Comparison of ENCODE assay signal across 11 mouse cellular contexts in genomic region chr2:93457426-93458130, GRCm38 (mm10). TPM values are rescaled to one million over a fixed set of nuclear protein-coding genes. Genes with fewer than 3 reads are reported as not detected.
A peak's percentile ranks its signal among the peaks of the same experiment; 100 is the strongest.
DNase-seq lines count a peak whose midpoint lies in the region; ATAC-seq and TF ChIP-seq lines count a peak whose summit lies in the region.
"Had no signal": no experiment of that assay in that cellular context is flagged by ENCODE, and none has a peak within 500 bp of the region (broad histone marks: within the 10 kb centered on the region; RNA-seq: fewer than 3 reads in every experiment).

No protein-coding gene starts in this region.

- no peaks in the 10 kb centered on the region for H3K36me3 ChIP-seq in hindbrain, postnatal 0 days (ENCODE audit: insufficient read depth, low read length)
- no peaks in the 10 kb centered on the region for H3K36me3 ChIP-seq in hindbrain, embryonic 11.5 days (ENCODE audit: control insufficient read depth, insufficient read depth, low read length)
- H3K36me3 ChIP-seq in MEL (ENCODE audit: control insufficient read depth in 1 of 2, insufficient read depth in 2 of 2, low read length in 2 of 2): peaks cover 0 to 22% of the 10 kb centered on the region in 2 experiments; a peak in 3 of 4 replicates
- no peaks in the 10 kb centered on the region for H3K36me3 ChIP-seq in heart, adult 2 months (ENCODE audit: control insufficient read depth, insufficient read depth, low read length)
- peaks cover 12% of the 10 kb centered on the region for H3K36me3 ChIP-seq in liver, embryonic 14.5 days (replicated peaks; ENCODE audit: control insufficient read depth, insufficient read depth, low read depth)
- H3K36me3 ChIP-seq: G1E; limb, embryonic 13.5 days had no signal

- TF ChIP-seq CTCF in hindbrain, postnatal 0 days (IDR thresholded peaks at IDR 0.05; ENCODE audit: low read depth): no peak
- TF ChIP-seq CTCF in MEL (IDR thresholded peaks at IDR 0.05 in 2 of 3, conservative IDR thresholded peaks at IDR 0.05 in 1 of 3; ENCODE audit: control insufficient read depth in 1 of 3, insufficient read depth in 1 of 3, low read depth in 2 of 3, low read length in 3 of 3, poor library complexity in 1 of 3, severe bottlenecking in 1 of 3): no peak
- no peak for TF ChIP-seq CTCF in heart, adult 2 months (IDR thresholded peaks at IDR 0.05)
- TF ChIP-seq CTCF in liver, embryonic 14.5 days (IDR thresholded peaks at IDR 0.05; ENCODE audit: low read depth): no peak

- H3K9ac ChIP-seq in hindbrain, postnatal 0 days (replicated peaks; ENCODE audit: low read length): no peak overlapping the region
- no peak overlapping the region for H3K9ac ChIP-seq in hindbrain, embryonic 11.5 days (ENCODE audit: low read depth, low read length)
- no peak overlapping the region for H3K9ac ChIP-seq in MEL (ENCODE audit: control insufficient read depth, low read depth, low read length, poor library complexity, severe bottlenecking)
- H3K9ac ChIP-seq in heart, adult 2 months (ENCODE audit: low read depth, low read length): no peak overlapping the region
- H3K9ac ChIP-seq in liver, embryonic 14.5 days (replicated peaks): peak overlapping the region; percentile 53
- H3K9ac ChIP-seq: limb, embryonic 13.5 days had no signal

- no peak for TF ChIP-seq EP300 in MEL (IDR thresholded peaks at IDR 0.05; ENCODE audit: low read depth in 1 of 2, low read length in 2 of 2)
- no peak for TF ChIP-seq EP300 in heart, adult 2 months (IDR thresholded peaks at IDR 0.05; ENCODE audit: insufficient read depth, low read depth, low read length)
- TF ChIP-seq EP300 in liver, embryonic 14.5 days (IDR thresholded peaks at IDR 0.05; ENCODE audit: low read depth): no peak

- H3K4me2 ChIP-seq in hindbrain, postnatal 0 days (ENCODE audit: low read depth, low read length): no peak overlapping the region
- no peak overlapping the region for H3K4me2 ChIP-seq in hindbrain, embryonic 11.5 days (replicated peaks; ENCODE audit: low read depth, low read length)
- peak overlapping the region; percentile 84 for H3K4me2 ChIP-seq in liver, embryonic 14.5 days (ENCODE audit: low read depth)
- H3K4me2 ChIP-seq: limb, embryonic 13.5 days had no signal

- H3K4me1 ChIP-seq in hindbrain, postnatal 0 days (ENCODE audit: insufficient read depth, low read length): peaks cover 9% of the 10 kb centered on the region; the same call in 1 of the 2 replicates
- H3K4me1 ChIP-seq in hindbrain, embryonic 11.5 days (replicated peaks; ENCODE audit: control insufficient read depth, insufficient read depth, low read length): peaks cover 3% of the 10 kb centered on the region; the same call in 1 of the 2 replicates
- H3K4me1 ChIP-seq in MEL (ENCODE audit: control insufficient read depth in 1 of 2, insufficient read depth in 2 of 2, low read length in 2 of 2): peaks cover 41 to 48% of the 10 kb centered on the region in 2 experiments
- peaks cover 23% of the 10 kb centered on the region for H3K4me1 ChIP-seq in heart, adult 2 months (ENCODE audit: control insufficient read depth, insufficient read depth, low read length)
- H3K4me1 ChIP-seq in liver, embryonic 14.5 days (replicated peaks; ENCODE audit: control insufficient read depth in 2 of 2, insufficient read depth in 2 of 2, low read length in 1 of 2): peaks cover 80 to 85% of the 10 kb centered on the region in 2 experiments

- no peak overlapping the region for H3K27ac ChIP-seq in hindbrain, postnatal 0 days
- H3K27ac ChIP-seq in hindbrain, embryonic 11.5 days (ENCODE audit: low read depth, low read length): no peak overlapping the region
- no peak overlapping the region for H3K27ac ChIP-seq in MEL (ENCODE audit: control insufficient read depth, low read depth, low read length)
- H3K27ac ChIP-seq in heart, adult 2 months: no peak overlapping the region
- H3K27ac ChIP-seq in liver, embryonic 14.5 days: peak overlapping the region; percentile 93
- H3K27ac ChIP-seq: limb, embryonic 13.5 days had no signal

- peaks cover 2% of the 10 kb centered on the region for H3K79me2 ChIP-seq in MEL (ENCODE audit: control insufficient read depth, insufficient read depth, low read length, poor library complexity)
- H3K79me2 ChIP-seq in heart, adult 2 months (replicated peaks; ENCODE audit: control insufficient read depth, insufficient read depth, low read length): no peaks in the 10 kb centered on the region

- no peak for ATAC-seq in hindbrain, postnatal 0 days
- ATAC-seq in hindbrain, embryonic 11.5 days (ENCODE audit: low FRiP score): no peak
- no peak for ATAC-seq in liver, embryonic 14.5 days (ENCODE audit: insufficient read depth)
- ATAC-seq in CD4-positive, CD25-positive, alpha-beta regulatory T cell, adult 4 months: no peak

- 50% methylated on average over 6 of the region's 6 CpGs for WGBS in hindbrain, postnatal 0 days
- 81% methylated on average over 6 of the region's 6 CpGs for WGBS in hindbrain, embryonic 11.5 days
- WGBS in heart, adult 2 months: 40% methylated on average over 6 of the region's 6 CpGs
- 60% methylated on average over 6 of the region's 6 CpGs for WGBS in liver, embryonic 14.5 days (ENCODE audit: insufficient replicate concordance)

- no peak for TF ChIP-seq POLR2A in MEL (IDR thresholded peaks at IDR 0.05; ENCODE audit: control insufficient read depth in 1 of 2, insufficient read depth in 1 of 2, low read depth in 1 of 2, low read length in 2 of 2, poor library complexity in 1 of 2)
- TF ChIP-seq POLR2A in heart, adult 2 months (IDR thresholded peaks at IDR 0.05; ENCODE audit: insufficient read depth, low read depth, low read length): no peak

- peaks cover 10% of the 10 kb centered on the region; the same call in 1 of the 2 replicates for H3K27me3 ChIP-seq in hindbrain, postnatal 0 days (ENCODE audit: insufficient read depth, low read length)
- peaks cover 8% of the 10 kb centered on the region for H3K27me3 ChIP-seq in hindbrain, embryonic 11.5 days (ENCODE audit: control insufficient read depth, insufficient read depth, low read length)
- H3K27me3 ChIP-seq in MEL (ENCODE audit: control insufficient read depth in 1 of 2, insufficient read depth in 2 of 2, low read length in 2 of 2): no peaks in the 10 kb centered on the region
- no peaks in the 10 kb centered on the region for H3K27me3 ChIP-seq in heart, adult 2 months (ENCODE audit: control insufficient read depth, insufficient read depth, low read length)
- no peaks in the 10 kb centered on the region for H3K27me3 ChIP-seq in liver, embryonic 14.5 days (ENCODE audit: control insufficient read depth, insufficient read depth, low read length)

- intact Hi-C loops in heart, adult 2 months (cut with DNase I): no loop called here

- no peak overlapping the region for H3K4me3 ChIP-seq in hindbrain, postnatal 0 days (ENCODE audit: low read length)
- H3K4me3 ChIP-seq in hindbrain, embryonic 11.5 days (ENCODE audit: low read depth, low read length): no peak overlapping the region
- H3K4me3 ChIP-seq in MEL (ENCODE audit: control insufficient read depth in 1 of 2, insufficient read depth in 1 of 2, low read depth in 2 of 2, low read length in 2 of 2): no peak overlapping the region
- no peak overlapping the region for H3K4me3 ChIP-seq in heart, adult 2 months
- H3K4me3 ChIP-seq in liver, embryonic 14.5 days (ENCODE audit: insufficient read depth in 1 of 2, low read depth in 2 of 2, low read length in 2 of 2): peak overlapping the region; percentile 80 to 92; a peak in 3 of 4 replicates
- H3K4me3 ChIP-seq: limb, embryonic 13.5 days had no signal

- peak; percentile 67 for DNase-seq in hindbrain, postnatal 0 days (ENCODE audit: low spot score)
- DNase-seq in hindbrain, embryonic 11.5 days (ENCODE audit: low spot score): no peak
- DNase-seq in MEL (ENCODE audit: low read depth, low spot score): peak; percentile 49
- peak; percentile 57 to 66 for DNase-seq in heart, adult 2 months
- no peak for DNase-seq in liver, embryonic 14.5 days (ENCODE audit: low read depth in 3 of 3, low spot score in 3 of 3)
- no peak for DNase-seq in spleen, postnatal 36 days (ENCODE audit: low spot score in 2 of 2)
- no peak for DNase-seq in cerebellum, adult 9-11 months
- DNase-seq: cerebellum, adult 11 months had no signal

- no peaks in the 10 kb centered on the region for H3K9me3 ChIP-seq in hindbrain, postnatal 0 days (ENCODE audit: low read length)
- H3K9me3 ChIP-seq in hindbrain, embryonic 11.5 days (ENCODE audit: control insufficient read depth, low read length): no peaks in the 10 kb centered on the region
- H3K9me3 ChIP-seq in MEL (replicated peaks; ENCODE audit: insufficient read depth, low read length): no peaks in the 10 kb centered on the region
- no peaks in the 10 kb centered on the region for H3K9me3 ChIP-seq in liver, embryonic 14.5 days (ENCODE audit: control insufficient read depth, low read length)
- H3K9me3 ChIP-seq: G1E; limb, embryonic 13.5 days had no signal

- no peak for TF ChIP-seq RAD21 in MEL (IDR thresholded peaks at IDR 0.05; ENCODE audit: low read depth, low read length)

TF ChIP-seq in MEL, 35 proteins besides CTCF, POLR2A, EP300 and RAD21:
- TF ChIP-seq CHD1 (IDR thresholded peaks at IDR 0.05; ENCODE audit: low read depth, low read length) (no peak), ELF1 (IDR thresholded peaks at IDR 0.05; ENCODE audit: low read depth, low read length) (no peak), GATA1 (IDR thresholded peaks at IDR 0.05; ENCODE audit: low read depth, low read length) (no peak), ZC3H11A (IDR thresholded peaks at IDR 0.05; ENCODE audit: low read depth, low read length) (no peak), NELFE (IDR thresholded peaks at IDR 0.05; ENCODE audit: low read depth, low read length) (no peak), ZNF384 (IDR thresholded peaks at IDR 0.05; ENCODE audit: low read depth, low read length) (no peak)

RNA-seq across cellular contexts. Expression of gene Cd82, which starts 5.4 kb away (rescaled TPM):
- total RNA-seq in hindbrain, postnatal 0 days (2014; rRNA removed): 12.4 and 14.2 TPM in 2 replicates
- polyA plus RNA-seq in hindbrain, postnatal 0 days (2015; fragmentation: Nextera tagmentation; extraction: Ambion mirVana): 21.8 and 25.1 TPM in 2 replicates
- polyA plus RNA-seq in hindbrain, embryonic 11.5 days (2014; fragmentation: Nextera tagmentation; extraction: Ambion mirVana): 6.2 and 6.3 TPM in 2 replicates
- total RNA-seq in MEL (2012; rRNA removed): 24.4 and 37.6 TPM in 2 replicates
- polyA plus RNA-seq in MEL (2012; ENCODE audit: insufficient read depth in 1 of 2, insufficient read length in 2 of 2, low read depth in 1 of 2, low replicate concordance in 2 of 2, missing spikeins in 1 of 2): 10 to 100 TPM in 1 of 2 experiments, not detected in 1; 59.7 TPM
- total RNA-seq in heart, adult 2 months (2021): 10 to 100 TPM; 15.2 to 18.7 TPM
- 28.1 and 31.6 TPM in 2 replicates for polyA plus RNA-seq in heart, adult 2 months (2012; rRNA removed)
- 61.6 and 72.2 TPM in 2 replicates for polyA plus RNA-seq in liver, embryonic 14.5 days (2012; rRNA removed)
- 58.6 and 63.1 TPM in 2 replicates for polyA plus RNA-seq in liver, embryonic 14.5 days (2014; fragmentation: Nextera tagmentation; extraction: Ambion mirVana)
- polyA plus RNA-seq in CD4-positive, CD25-positive, alpha-beta regulatory T cell, adult 4 months (2017; shearing (Covaris generic)): 1,000 to 10,000 TPM in 1 of 2 experiments, 100 to 1,000 TPM in 1; 432 to 1,042 TPM

Comparison
In these comparisons a context has a peak if more than half of its experiments do, and no peak if none do; other contexts are left out.
1. DNase-seq: peak in hindbrain, postnatal 0 days (single experiment), MEL (single experiment) and heart, adult 2 months (2 of 2); none in hindbrain, embryonic 11.5 days (single experiment), liver, embryonic 14.5 days (0 of 3), spleen, postnatal 36 days (0 of 2) and cerebellum, adult 9-11 months (single experiment).
2. H3K4me3 ChIP-seq: peak in liver, embryonic 14.5 days (2 of 2); none in hindbrain, postnatal 0 days (single experiment), hindbrain, embryonic 11.5 days (single experiment), MEL (0 of 2) and heart, adult 2 months (single experiment).